Mouse (Mus musculus) layer of hippocampus, adult 9-11 months (tissue): ENCODE results near the gene Aldh6a1.

Experiments
- DNase-seq: peaks from one replicate; pipeline ENCODE4 v3.0.0; 2022

Gene Aldh6a1

GRCm38 (mm10) chr12:84450718-84451646, at the start of gene Aldh6a1, which contains the start of gene Lin52:
TSS of gene Aldh6a1 (minus strand) at chr12:84451004.
TSS of gene Lin52 (plus strand) at chr12:84451422.
- peak; percentile 100 for DNase-seq

DNA sequence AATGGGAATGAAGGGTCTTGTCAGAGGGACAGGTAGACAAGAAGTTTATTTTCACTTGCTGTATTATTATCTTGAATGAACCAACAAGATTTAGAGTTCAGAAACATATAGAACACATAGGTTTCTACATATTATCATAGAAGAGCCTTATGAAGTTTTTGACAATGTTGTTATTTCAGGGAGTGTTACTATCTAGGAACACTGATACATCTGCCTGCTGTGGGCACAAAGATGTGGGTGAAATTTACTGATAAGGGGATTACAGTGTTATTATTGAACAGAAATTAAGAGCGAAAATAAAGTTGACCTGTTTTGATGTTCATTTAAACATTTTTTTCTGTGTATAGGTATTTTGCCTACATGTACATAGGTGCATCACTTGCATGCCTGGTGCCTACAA, 46.0 kb upstream of the Aldh6a1 start:
- DNase-seq, result no peak

GRCm38 (mm10) chr12:84487324-84488056, 36.7 kb upstream of the Aldh6a1 start:
- DNase-seq, result peak; percentile 12

GRCm38 (mm10) chr12:84482778-84483585, 32.2 kb upstream of the Aldh6a1 start:
- no peak for DNase-seq

DNA sequence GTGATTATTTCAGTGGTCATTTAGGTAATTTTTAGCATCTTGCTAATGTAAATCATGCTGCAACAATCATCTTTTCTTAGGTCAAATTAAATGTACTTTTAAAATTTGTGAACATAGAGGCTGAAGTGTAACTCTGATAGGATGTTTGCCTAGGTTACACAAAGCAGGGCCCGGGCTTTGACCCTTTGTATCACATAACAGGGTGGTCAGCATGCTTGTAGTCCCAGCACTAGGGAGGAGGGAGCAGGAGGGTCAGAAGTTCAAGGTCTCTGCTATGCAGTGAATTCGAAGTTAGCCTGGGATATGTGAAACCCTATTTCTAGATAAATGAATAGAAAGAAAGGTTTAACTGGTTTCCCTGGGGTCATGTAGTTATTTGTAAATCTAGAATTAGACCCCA, 30.4 kb upstream of the Aldh6a1 start:
- no peak for DNase-seq

- no peak for DNase-seq
These were observed 28.1 kb upstream of the Aldh6a1 start for GRCm38 (mm10) chr12:84478937-84479336.

DNA sequence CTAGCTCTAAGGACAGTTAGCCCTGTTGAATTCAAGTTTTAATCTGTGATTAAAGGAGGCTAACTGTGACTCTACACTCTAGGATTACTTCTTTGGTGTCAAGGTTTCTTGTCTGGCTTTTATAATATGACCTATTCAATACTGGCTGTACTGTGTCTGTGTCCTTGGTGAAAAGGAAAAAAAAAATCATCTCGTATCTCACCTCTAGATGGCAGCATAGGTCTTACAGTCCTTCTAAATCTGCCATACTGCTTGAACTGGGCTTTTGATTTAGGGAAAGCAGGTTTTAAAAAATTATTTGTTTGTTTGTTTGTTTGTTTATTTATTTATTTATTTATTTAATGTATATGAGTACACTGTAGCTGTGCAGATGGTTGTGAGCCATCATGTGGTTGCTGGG, 17.9 kb upstream of the Aldh6a1 start:
- no peak for DNase-seq

DNA sequence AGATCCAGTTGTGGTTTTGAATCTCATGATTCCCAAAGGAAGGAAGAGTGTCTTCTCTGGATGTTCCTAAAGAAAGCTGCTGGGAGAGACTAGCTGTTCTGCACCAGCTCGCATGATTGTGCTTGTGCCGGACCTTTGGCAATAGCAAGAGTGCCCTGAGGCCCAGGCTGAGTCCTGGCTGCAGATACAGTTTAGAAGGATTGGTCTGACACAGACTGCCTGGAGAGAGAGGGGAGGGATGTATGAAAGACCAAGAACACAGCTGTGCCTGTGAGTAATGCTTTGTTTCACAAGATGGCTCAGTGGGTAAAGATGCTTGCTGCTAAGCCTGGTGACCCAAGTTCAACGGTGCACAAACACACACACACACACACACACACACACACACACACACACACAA, 12.1 kb upstream of the Aldh6a1 start:
- no peak for DNase-seq

- no peak for DNase-seq
These were observed 10.6 kb upstream of the Aldh6a1 start for GRCm38 (mm10) chr12:84461416-84461815.

GRCm38 (mm10) chr12:84459845-84460244, 9.0 kb upstream of the Aldh6a1 start:
- no peak for DNase-seq

DNA sequence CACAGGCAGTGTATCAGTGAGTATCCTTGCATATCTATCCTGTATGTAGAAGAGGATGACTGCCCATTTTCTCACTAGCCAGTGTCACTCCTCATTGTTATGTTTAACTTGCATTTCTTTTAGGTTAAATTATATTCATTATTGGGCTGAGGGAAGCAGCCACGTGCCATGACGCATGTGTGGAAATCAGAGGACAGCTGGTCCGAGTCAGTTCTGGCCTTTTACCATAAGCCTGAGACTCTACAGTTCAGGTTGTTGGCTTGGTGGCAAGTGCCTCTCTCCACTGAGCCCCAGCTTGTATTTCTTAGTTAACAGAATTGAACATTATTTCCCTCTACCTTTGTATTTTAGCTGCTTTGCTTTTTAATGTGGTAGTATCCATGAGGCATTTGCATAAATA, 6.1 kb upstream of the Aldh6a1 start:
- DNase-seq, result no peak

DNA sequence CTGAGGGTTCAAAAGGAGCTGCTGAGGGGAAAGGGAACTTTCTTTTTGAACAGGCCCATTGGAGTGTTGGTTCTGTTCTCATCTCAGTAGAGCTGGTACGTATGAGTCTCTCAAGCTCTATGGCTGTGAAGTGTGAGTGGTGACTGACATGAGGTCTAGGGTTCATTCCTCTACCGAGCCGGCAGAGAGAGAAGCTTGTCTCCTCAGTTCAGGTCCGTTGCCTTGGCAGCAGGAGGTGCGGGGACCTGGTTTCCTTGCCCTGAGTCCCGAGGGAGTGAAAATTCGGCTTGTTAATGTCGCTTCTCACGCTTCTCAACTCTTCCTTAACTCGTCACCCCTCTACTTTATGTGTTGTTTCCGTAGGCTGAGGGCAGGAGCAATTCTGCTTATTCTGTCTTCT, 997 bp upstream of the Aldh6a1 start:
- no peak for DNase-seq

GRCm38 (mm10) chr12:84450351-84450717, 470 bp downstream of the Aldh6a1 start:
- DNase-seq, result no peak

- no peak for DNase-seq
These were observed 917 bp downstream of the Aldh6a1 start for GRCm38 (mm10) chr12:84449887-84450286.

- DNase-seq, result no peak
These were observed 2.6 kb downstream of the Aldh6a1 start for GRCm38 (mm10) chr12:84448181-84448580.

GRCm38 (mm10) chr12:84447386-84447785, 3.4 kb downstream of the Aldh6a1 start:
- DNase-seq, result no peak

DNA sequence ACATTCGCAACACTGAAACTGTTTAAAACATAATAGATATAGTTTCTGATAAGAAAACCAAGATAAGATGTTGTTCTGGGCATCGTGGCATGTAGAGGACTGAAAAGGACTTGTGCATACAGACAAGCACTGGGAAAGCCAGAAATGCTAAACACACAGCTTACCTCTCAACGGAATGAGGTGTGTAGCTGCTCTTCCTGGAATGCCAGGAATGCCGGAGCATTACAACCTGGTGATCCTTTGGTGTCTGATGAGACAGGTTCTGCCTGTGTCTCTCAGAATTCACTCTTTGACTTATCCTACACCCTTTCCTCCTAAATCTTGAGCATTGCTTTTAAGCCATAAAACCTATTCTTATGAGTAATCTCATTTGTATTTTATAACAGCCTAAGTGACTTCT, 8.3 kb downstream of the Aldh6a1 start:
- no peak for DNase-seq

DNA sequence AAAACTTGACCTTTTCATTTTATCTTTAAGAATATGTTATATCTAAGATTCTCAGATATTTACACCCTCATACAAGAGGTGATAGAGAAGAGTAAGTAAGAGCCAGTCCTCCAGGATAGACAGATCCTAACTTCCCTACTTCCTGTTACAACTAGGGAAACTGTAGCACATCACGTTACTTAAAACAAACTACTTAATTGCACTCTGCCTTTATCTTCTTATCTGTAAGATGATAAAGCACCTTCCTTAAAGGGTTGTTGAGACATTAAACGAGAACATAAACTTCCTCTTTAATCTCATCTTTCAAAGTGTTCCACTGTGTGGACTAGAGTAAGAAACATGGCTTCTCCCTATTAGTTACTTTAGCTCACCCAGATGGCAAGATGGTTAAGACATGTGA, 12.1 kb downstream of the Aldh6a1 start:
- DNase-seq, result no peak

DNA sequence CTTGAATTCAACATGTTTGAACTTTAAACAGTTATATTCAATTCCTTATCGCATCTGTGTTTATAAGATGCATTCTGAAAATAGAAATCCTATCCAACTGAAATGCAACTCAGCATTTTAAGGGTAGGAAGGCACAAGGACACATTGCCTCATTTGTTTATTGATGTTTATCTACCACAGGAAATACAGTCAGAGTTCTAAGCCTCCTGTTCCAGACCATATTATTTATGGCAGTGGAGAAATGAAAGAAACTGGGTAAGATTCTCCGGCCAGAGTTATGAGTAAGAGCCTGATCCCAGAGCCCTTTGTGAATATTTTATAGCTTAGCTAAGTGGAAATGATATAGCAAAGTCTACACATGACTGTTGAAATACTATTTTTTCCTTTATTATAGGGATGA, 21.0 kb downstream of the Aldh6a1 start:
- no peak for DNase-seq

DNA sequence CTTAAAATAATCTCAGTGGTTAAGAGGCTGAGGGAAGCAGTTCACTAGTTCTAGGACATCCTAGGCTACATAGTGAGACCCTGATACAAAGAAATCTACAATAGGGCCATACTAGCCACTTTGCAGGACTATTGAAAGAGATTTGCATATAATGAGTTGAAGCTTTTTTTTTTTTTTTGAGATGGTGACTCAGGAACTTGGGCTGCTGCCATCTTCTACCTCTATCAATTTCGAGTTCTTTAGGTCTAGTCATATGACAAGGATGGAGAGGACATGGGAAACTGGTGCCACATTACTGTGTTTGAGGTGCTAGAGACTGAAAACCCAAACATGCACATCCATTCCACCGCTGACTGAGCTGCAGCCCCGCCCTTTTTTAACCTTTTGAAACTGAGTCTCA, 26.8 kb downstream of the Aldh6a1 start:
- no peak for DNase-seq

- DNase-seq, result no peak
These were observed 33.2 kb downstream of the Aldh6a1 start for GRCm38 (mm10) chr12:84417605-84417922.

- peak; percentile 88 for DNase-seq
These were observed 33.8 kb downstream of the Aldh6a1 start, which contains the start of gene Rnf113a2 for GRCm38 (mm10) chr12:84416834-84417604. TSS of gene Rnf113a2 (plus strand) at chr12:84417196.
